Mouse (Mus musculus) megakaryocyte, embryonic 14.5 days (primary cell): ENCODE data around the gene Azin2.

Source experiments
- FLI1 ChIP-seq: IDR thresholded peaks from 2 replicates; pipeline ENCODE4 v1.6.1; 2012; ENCODE audit warnings: low read length, inconsistent platforms, mixed read lengths
- GATA1 ChIP-seq: IDR thresholded peaks from 3 replicates; pipeline ENCODE4 v1.6.1; 2012; ENCODE audit warnings: mixed read lengths, low read length, inconsistent platforms, borderline replicate concordance

- TF ChIP-seq FLI1 (no peak), GATA1 (no peak)
These were observed 50.2 kb downstream of the Azin2 start for GRCm38 (mm10) chr4:128912085-128912484.
